Mouse (Mus musculus) Muller cell, postnatal 12 days (primary cell): Measurements from ENCODE around the gene Epgn.

Experiments
- DNase-seq: peaks from one replicate; pipeline ENCODE4 v3.0.0-alpha.2; 2015; ENCODE audit errors: inconsistent ontology term

The Epgn gene

DNA sequence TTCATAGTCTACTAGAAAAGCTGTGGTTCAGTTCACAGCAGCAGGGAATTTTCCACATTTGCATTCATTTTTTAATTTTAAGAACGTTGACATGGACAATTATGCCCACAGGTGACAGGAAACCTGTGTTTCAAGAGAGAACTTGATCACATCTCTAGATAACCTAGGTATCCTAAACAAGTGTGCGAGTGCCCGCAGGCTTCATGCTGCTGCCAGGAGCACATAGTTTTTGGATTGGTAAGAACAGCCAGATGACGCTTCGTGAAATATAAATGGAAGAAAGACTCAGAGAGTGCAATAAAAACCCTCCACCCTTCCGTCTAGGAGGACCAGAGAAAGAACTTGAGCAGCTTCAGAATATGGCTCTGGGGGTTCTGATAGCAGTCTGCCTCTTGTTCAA, at the start of gene Epgn:
Epgn (plus strand) TSS at position 301 of the 400 bp plus-strand sequence.
- no peak for DNase-seq

DNA sequence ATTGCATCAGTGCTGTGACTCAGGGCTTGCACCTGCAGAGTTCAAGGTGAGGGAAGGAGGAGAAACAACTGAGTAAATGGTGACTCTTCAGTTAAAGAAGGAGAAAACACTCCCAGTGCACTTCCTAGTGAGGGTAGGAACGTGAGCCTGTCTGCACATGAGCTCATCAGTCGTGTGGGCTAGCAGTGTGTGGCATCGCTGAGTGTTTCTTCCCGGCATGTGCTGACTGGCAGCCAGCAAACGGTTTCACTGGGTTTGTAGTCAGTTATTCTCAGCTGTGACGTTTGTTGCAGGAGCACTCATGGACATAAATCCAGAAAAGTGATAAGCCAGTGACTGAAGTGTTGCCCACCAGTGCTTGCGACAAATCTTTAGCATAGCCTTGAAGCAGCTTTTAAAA, 47.0 kb upstream of the Epgn start:
- no peak for DNase-seq

DNA sequence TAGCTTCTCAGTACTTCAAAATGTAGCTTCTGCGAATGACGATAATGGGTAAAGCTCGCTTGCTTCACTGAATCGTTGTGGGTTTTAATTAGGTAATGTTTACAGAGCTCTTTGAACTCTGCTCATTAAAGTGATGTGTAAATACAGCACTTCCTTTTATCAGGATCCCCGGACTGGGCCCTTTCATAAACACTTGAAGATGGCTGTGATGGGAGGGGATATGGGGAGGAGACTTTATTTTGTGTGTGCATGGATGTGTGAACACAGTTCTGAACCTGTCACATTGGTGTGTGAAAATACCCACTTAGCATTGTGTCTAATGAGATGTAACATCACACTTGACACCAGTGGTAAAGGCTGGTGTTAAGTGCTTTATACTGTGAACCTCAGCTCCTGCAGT, 39.7 kb upstream of the Epgn start:
- peak; percentile 68 for DNase-seq

DNA sequence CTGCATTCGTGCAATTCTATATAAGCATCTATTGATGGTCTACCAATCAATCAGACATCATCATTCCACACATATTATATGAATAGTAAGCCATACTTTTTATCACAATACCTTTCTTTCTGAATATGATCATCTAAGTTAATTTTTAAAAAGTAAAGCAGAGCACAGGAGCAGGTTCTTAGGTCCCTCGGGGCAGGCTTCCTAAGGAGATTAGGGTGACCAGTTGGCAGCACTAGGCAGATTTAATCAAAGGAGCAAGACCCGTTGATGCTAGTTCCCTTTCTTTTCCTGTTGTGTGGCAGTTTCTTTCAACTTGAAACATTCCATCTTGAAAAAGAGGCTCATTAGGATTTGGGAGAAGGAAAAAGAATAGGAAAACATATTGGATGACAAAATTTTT, 39.1 kb upstream of the Epgn start:
- no peak for DNase-seq

DNA sequence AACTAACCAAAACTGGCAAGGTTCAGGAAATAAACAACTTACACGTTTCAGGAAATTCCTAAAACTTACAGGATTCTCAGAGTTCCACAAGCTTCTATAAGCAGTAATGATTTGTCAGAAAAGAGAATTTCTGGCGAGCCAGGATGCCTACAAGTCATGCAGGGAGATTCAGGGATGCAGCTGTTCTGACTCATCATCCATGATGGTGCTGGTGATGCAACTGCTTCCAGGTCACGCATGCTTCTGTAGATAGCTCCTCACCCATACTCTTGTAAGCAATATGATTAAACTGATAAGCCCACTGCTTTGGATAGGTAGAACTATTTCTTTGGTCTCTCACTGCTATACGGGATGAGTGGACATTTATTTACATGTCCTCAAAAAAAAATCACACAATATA, 38.7 kb upstream of the Epgn start:
- peak; percentile 16 for DNase-seq

DNA sequence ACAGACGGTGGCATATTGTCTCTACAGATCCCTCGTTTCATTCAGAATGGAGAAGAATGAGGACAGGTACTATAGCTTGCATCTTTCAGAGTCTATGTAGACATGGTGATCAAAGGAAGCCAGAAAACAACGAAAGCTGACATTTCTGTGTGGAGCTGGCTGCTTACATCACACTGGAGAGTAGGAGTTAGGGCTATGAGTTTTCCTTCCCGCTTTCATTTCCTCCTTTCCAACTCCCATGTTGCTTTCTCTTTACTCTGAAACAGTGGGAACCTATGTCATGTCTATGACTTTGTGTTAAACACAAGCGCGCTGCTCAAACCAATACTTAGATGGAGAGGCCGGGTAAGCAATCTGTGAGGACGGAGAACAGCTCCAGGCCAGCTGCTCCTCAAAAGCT, 27.3 kb upstream of the Epgn start:
- no peak for DNase-seq

DNA sequence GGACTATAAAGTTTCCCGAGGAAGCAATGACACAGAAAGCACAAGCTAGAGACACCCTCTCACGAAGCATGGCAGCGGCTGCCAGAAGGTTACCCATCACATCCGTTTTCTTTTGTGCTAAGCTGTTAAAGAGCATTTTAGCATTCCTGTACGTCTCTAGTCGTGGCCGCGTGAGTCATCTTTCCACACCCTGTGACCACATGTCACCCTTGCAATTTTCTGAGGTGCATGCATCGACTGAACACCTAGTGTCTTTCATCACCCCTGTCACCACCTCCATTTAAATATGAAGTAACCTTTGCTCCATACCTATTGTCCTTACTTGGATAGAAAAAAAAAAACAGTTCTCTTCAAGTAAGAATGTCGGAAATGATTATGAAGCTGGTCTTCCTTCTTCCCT, 12.0 kb upstream of the Epgn start:
- no peak for DNase-seq

DNA sequence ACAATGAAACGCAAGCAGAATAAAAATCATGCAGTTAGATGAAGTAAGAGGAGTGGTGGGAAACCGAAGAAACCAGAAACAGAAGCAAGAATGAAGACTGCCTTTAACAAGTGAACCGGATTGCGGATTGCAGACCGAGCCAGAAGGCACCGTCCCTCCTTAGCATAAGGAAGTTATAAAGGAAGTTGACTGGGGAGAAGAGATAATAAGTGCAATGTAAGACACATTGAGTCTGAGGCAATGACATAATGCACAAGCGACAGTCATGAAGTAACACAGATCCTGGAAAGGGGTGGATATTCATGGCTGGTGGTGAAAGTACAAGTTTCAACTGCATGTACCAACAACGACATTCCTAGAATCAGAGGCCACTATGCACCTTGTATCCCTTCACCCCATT, 4.2 kb upstream of the Epgn start:
- DNase-seq = no peak

DNA sequence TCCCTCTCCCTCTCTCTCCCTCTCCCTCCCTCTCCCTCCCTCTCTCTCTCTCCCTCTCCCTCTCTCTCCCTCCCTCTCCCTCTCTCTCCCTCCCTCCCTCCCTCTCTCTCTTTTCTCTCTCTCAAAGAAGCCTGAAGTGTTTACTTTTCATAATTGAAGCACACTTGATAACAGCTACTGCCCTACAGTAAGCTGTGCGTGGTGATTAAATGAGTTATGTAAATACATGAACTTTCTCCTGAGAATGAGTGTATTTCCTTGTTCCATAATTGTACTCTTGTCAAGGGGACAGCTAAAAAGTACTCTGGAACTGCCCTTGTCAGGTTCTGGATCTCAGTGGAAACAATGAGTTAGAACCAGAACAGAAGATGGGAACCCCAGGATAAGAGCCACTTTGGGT, 576 bp downstream of the Epgn start:
- no peak for DNase-seq

DNA sequence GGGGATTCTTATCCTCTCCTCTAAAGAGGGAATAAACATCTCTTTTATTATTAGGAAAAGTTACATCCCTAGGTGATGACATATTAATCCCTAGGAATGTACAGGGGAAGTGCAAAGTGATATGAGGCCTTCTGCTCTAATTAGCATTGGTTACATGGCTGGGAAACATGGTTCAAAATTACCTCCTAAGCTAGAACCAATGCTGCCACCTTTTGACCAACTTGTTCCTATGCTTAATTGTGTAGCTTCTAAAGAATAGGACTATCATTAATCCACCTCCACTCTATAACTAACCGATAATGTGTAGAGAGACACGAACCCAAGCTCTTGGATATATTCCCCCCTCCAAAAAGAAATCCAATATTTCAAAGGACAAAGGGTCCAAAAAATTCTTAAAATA, 3.4 kb downstream of the Epgn start:
- DNase-seq = peak; percentile 20

DNA sequence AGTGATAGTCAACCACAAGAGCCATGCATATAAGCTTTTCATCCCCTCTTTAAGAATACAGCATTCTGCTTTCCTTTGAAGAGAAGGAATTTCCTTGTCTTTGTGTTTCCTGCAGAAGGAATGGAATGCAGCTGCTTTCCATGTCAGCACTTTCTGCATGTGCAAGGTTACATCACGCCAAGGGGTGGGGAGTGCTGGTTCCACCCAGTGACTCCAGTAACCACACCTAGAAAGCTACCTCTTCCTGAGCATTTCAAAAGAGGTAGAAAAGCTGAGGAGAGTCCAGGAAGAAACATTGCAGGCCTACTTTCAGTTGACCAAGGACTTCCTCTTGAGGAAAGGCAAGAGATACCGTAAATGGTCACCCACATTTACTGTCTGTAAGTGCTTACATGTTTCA, 8.1 kb downstream of the Epgn start:
- peak; percentile 56 for DNase-seq

DNA sequence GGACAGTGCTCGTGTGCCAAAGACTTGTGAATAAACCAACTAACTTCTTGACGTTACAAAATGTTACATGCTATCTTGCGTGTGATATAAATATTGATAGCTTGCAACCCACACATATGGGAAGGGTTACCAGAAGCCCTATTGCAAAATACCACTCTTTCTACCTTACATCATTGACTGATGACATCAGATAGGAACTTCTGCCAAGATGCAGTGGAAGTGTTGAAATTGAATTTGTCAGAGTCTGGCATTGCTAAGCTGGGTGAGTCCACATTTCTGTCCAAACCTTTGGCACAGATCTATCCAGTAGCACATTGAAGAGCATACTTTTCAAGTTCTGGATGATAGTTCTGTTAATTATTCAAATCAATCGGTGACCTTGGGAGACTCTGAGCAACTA, 9.4 kb downstream of the Epgn start:
- DNase-seq = peak; percentile 84

DNA sequence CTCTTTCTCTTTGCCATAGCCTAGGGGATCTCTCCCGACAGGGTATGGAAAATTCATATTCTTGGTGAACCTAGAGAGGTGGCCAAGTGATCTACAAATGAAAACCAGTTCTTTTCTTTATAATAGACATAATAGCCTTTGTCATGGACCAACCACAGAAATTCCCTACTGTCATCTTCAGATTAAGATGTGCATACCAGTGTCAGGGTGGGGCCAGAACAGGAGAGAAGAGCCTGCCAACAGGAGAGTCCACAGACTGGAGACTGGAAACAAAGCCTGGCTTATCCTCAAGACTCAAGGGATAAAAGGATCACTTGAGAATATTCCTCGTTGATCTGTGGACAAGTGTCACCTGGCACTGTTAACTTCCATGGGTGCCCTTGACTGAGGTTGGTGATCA, 10.5 kb downstream of the Epgn start:
- peak; percentile 72 for DNase-seq

DNA sequence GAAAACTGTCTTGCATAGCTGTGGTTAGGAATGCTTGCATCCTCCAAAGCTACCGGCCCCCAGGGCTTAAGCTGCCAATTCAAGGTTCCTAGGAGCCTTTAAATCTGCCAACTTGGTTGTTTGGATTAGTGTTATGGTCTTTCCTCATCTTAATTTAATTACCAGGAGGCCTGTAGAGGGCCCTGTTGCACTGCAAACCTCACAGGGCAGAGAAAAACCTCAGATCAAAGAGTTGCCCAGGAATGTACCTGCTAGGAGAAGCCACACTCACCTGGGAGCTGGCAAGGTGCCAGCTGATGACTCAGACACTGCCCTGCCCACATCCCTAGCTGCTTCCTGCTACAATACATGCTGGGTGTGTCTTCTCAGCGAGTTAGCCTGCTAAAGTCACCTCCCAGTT, 11.3 kb downstream of the Epgn start:
- peak; percentile 85 for DNase-seq

DNA sequence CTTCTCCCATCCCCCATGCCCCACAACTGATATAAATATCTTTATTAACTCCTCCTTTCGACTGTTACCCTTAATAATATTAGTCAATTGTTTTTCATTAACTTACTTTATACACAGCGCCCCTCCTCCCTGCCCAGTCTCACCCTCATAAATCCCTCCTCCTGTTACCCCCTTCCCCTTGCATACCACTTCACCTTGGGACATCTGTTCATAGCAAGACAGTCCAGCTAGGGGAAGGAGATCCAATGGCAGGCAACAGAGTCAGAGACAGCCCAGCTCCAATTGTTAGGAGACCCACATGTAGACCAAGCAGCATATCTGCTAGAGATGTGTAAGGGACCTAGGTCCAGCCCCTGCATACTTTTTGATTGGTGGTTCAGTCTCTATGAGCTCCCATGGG, 11.7 kb downstream of the Epgn start:
- no peak for DNase-seq

DNA sequence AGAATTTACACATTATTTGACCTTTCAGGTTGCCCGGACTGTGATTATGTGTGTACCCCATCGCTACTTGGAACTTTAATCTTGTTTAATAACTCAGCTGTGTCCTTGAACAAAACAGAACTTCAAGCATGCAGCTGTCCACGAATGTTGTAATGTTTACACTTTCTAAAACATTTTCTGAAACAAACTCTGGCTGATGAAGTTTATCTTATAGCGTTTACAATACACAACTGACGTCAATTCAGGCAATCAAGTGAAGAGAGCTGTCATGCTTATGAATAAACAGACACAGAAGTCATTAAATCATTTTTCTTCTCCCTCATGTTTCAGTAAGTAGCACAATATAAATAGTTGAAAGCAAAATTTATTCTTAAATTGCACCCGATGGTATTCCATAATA, 20.7 kb downstream of the Epgn start:
- DNase-seq = no peak

DNA sequence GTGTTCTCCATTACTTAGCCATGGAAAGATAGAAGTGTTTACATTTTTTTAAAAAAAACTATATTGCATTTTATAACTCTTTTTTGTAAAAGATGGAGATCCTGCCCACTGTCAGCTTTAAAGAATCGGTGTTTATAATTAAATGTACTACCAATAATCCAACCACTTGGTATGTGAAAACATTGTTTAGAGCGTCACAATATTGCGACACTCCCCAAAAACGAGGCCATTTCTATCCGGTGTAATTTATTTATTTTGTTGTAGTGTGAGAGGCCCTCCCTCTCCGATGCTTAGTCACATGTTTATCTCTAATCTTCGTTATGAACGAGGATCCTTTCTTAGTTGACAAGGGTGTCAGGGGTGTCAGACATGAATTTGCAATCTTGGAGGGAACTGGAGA, 21.1 kb downstream of the Epgn start:
- DNase-seq = no peak

DNA sequence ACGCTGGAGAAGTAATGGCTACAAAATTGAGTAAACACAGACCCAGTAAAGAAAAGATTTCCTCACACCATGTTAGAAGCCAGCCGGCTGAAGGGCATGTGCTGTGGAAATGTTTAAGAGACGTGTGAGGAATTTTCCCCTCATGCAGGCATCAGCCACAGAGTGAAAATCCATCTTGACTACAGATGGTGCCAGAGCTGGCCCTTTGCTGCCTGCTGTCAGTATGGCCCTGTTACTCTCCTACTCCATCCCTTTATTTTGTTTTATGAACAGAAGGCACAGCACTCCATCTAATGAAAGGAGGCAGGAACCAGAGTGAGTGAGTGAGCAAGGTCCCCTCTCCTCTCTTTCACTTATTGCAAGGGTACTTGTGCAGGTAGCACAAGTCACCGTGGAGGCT, 45.1 kb downstream of the Epgn start:
- no peak for DNase-seq

DNA sequence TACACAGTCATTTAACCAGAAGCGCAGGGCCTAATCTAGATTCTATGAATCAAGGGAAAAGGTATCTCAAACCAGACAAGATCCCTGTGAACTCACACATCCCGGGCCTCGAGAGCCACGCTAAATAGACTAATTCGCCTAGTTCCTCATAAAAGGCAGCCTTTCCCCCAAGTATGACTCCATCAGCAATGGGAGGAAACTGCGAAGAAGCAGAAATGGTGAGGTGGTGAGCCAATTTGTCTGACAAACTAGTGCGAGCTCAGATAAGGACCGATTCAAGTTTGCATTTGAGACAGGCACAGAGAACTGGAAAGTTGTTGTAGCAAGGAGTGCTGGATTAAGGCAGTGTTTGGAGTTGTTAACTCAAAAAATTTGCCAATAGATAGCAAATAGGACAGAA, 46.4 kb downstream of the Epgn start:
- peak; percentile 21 for DNase-seq

DNA sequence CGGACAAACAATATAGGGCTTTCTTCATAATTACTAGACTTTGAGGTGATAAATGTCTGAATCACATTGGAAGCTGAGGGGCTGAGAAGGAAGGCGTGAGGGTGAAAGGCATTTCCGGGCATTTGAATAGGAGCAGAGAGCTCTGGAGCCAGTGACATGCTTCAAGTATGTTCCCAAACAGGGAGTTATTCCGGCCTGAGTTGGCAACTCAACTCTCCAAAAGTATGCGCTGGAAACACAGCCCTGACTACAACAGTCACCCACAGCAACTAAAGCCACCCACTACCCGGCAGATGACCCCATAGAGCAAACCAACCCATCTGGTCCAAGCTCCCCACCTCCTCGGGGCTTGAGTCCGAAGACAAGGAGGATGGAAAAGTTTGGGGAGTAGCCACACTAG, 46.8 kb downstream of the Epgn start:
- DNase-seq = peak; percentile 71

DNA sequence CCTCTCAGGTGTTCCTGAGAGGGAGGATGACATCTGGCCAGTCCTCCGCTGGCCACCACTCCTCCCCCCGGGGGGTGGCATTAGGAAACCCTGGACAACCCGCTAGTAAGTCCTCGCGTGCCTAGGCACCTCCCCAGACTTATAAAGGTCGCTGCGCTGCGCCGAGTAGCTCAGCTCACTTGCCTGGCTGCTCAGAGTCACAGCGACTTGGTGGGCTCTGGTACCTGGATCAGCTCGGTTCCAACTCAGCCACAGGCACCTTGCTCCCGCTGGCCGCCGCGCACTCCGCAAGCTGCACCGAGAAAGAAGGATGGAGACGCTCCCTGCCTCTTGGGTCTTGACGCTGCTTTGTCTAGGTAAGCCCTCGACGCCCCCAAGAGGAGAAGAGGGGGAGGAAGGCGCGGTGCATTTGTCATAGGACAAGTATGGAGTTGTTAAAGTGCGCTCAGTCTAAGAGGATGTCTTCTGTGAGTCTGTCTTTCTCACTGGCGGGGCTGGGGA, 47.2 kb downstream of the Epgn start, which contains the start of gene Ereg:
Ereg (plus strand) TSS at position 173 of the 501 bp plus-strand sequence.
- peak; percentile 75 for DNase-seq

DNA sequence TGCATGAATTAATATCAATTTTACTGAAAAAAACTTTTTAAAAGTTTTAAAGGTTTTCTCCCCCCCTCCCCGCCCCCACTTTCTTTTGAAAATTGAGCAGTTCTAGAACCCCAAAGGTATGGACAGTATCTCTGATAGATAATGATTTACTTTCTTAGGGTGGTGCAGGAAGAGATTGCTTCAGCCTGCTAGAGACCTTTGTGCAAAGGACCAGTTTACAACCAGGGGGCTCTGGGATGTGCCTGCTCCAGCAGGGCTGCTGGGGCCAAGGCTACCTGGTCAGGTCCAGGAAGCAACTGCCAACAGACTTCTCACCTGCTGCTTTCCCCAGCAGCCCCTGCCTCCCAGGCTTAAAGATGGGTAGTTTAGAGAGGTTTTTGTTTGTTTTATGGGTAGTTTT, 47.8 kb downstream of the Epgn start:
- no peak for DNase-seq

DNA sequence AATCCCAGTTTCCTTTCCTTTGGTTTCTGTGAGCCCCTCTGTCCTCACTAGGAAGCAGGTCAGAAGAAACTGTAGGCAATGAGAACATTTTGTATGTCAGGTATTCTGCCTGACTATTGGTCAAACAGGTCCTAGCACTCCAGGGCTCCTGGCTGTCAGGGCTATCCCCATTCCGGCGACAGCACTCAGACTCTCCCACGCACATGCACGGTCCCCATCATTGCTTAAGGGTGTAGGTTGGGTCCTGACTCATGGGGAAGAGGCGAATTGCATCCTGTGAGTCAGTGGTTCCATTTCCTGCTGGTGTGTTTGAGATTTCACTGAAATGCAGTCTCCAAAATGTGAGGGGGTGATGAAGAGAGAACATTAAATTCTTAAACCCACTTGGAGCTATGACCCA, 55.8 kb downstream of the Epgn start:
- DNase-seq = peak; percentile 66
